Comparison of ENCODE assay signal across 1 mouse cellular context in genomic region chr4:140854455-140854864, GRCm38 (mm10).
TF ChIP-seq lines count a peak whose summit lies in the region.

No protein-coding gene starts in this region.

TF ChIP-seq in MEL, 35 proteins besides CTCF, POLR2A, EP300 and RAD21 (continued from another document):
- TF ChIP-seq ZMIZ1 (IDR thresholded peaks at IDR 0.05; ENCODE audit: low read depth, low read length), result no peak
- TF ChIP-seq POLR2AphosphoS5 (IDR thresholded peaks at IDR 0.05; ENCODE audit: borderline replicate concordance, low read depth, low read length), result no peak
- TF ChIP-seq JUND (IDR thresholded peaks at IDR 0.05; ENCODE audit: low read depth, low read length), result no peak
- TF ChIP-seq NRF1 (IDR thresholded peaks at IDR 0.05; ENCODE audit: insufficient read depth, low read depth, low read length, poor library complexity, severe bottlenecking), result no peak
- peak; percentile 88 for TF ChIP-seq GATA1 (IDR thresholded peaks at IDR 0.05; ENCODE audit: low read depth, low read length)
- peak; percentile 37; the same call in 1 of the 2 replicates for TF ChIP-seq POLR2AphosphoS2 (IDR thresholded peaks at IDR 0.05; ENCODE audit: low read length)
- no peak for TF ChIP-seq MAZ (IDR thresholded peaks at IDR 0.05; ENCODE audit: low read depth, low read length)
- TF ChIP-seq CHD1 (IDR thresholded peaks at IDR 0.05; ENCODE audit: low read depth, low read length), result no peak
- TF ChIP-seq TCF12 (IDR thresholded peaks at IDR 0.05; ENCODE audit: low read depth, low read length), result peak; percentile 99
- no peak for TF ChIP-seq HCFC1 (IDR thresholded peaks at IDR 0.05; ENCODE audit: low read depth, low read length)
- no peak; the same call in 1 of the 2 replicates for TF ChIP-seq MAFK (IDR thresholded peaks at IDR 0.05; ENCODE audit: borderline replicate concordance, low read depth, low read length)
- no peak for TF ChIP-seq CHD2 (IDR thresholded peaks at IDR 0.05; ENCODE audit: low read length)
- TF ChIP-seq MXI1 (IDR thresholded peaks at IDR 0.05; ENCODE audit: low read depth, low read length), result peak; percentile 70; the same call in 1 of the 2 replicates
- TF ChIP-seq USF1 (IDR thresholded peaks at IDR 0.05; ENCODE audit: low read depth, low read length), result peak; percentile 79
- no peak for TF ChIP-seq GABPA (IDR thresholded peaks at IDR 0.05; ENCODE audit: low read depth, low read length)
- TF ChIP-seq SIN3A (IDR thresholded peaks at IDR 0.05; ENCODE audit: low read length), result peak; percentile 48; the same call in 1 of the 2 replicates
- peak; percentile 64; the same call in 1 of the 2 replicates for TF ChIP-seq MYC (IDR thresholded peaks at IDR 0.05; ENCODE audit: low read depth, low read length)
- TF ChIP-seq ZNF384 (IDR thresholded peaks at IDR 0.05; ENCODE audit: low read depth, low read length), result no peak
- peak; percentile 71 for TF ChIP-seq BHLHE40 (IDR thresholded peaks at IDR 0.05; ENCODE audit: borderline replicate concordance, low read depth, low read length)
- TF ChIP-seq MAX (IDR thresholded peaks at IDR 0.05; ENCODE audit: low read length), result peak; percentile 56
- TF ChIP-seq MYB (IDR thresholded peaks at IDR 0.05; ENCODE audit: low read depth, low read length), result no peak
- no peak for TF ChIP-seq SMC3 (IDR thresholded peaks at IDR 0.05; ENCODE audit: low read depth, low read length)
- no peak for TF ChIP-seq NELFE (IDR thresholded peaks at IDR 0.05; ENCODE audit: low read depth, low read length)
- no peak for TF ChIP-seq KAT2A (conservative IDR thresholded peaks at IDR 0.05; ENCODE audit: low read depth, low read length)
- TF ChIP-seq ZKSCAN1 (IDR thresholded peaks at IDR 0.05; ENCODE audit: low read depth, low read length), result no peak
- no peak for TF ChIP-seq MEF2A (IDR thresholded peaks at IDR 0.05; ENCODE audit: extremely low read depth, insufficient replicate concordance, low read depth, low read length, poor library complexity, severe bottlenecking)
- no peak for TF ChIP-seq UBTF (IDR thresholded peaks at IDR 0.05; ENCODE audit: borderline replicate concordance, insufficient read depth, low read depth, low read length)
- peak; percentile 45; the same call in 1 of the 2 replicates for TF ChIP-seq RCOR1 (IDR thresholded peaks at IDR 0.05; ENCODE audit: low read depth, low read length)
- no peak for TF ChIP-seq ZC3H11A (IDR thresholded peaks at IDR 0.05; ENCODE audit: low read depth, low read length)
- no peak for TF ChIP-seq ELF1 (IDR thresholded peaks at IDR 0.05; ENCODE audit: low read depth, low read length)
- peak; percentile 80 for TF ChIP-seq TAL1 (IDR thresholded peaks at IDR 0.05; ENCODE audit: low read length)
- 0 out of 4 replicates have a peak, but pooled peaks of 1 of the 2 experiments have one; percentile 26 for TF ChIP-seq USF2 (IDR thresholded peaks at IDR 0.05; ENCODE audit: borderline replicate concordance in 1 of 2, insufficient read depth in 1 of 2, low read depth in 1 of 2, low read length in 2 of 2)
- TF ChIP-seq E2F4 (IDR thresholded peaks at IDR 0.05; ENCODE audit: borderline replicate concordance, low read depth, low read length), result no peak
TF ChIP-seq in MEL: peak in this region for 13.
